Mouse (Mus musculus) forebrain, embryonic 14.5 days (tissue): ENCODE measurements around the gene Map6. TPM values are rescaled to one million over a fixed set of nuclear protein-coding genes. Genes with fewer than 3 reads are reported as not detected.

Source experiments
- ATAC-seq: fragments of 200-750 bp; cut with Nextera tagmentation; 2 replicates; pipeline ENCODE4 v1.8.0; 2017; ENCODE audit warnings: mild to moderate bottlenecking, moderate library complexity
- DNase-seq: peaks from one replicate; pipeline ENCODE4 v3.0.0-alpha.2; 2015; ENCODE audit warnings: low spot score
- H3K27ac ChIP-seq: fragments of 300-500 bp; sonication (generic); 2 replicates; pipeline ENCODE4 v1.5.1; 2014; ENCODE audit warnings: low read depth, mild to moderate bottlenecking, control low read depth, low read length, moderate library complexity
- H3K27me3 ChIP-seq: fragments of 300-500 bp; sonication (generic); replicated peaks from 2 replicates; pipeline ENCODE4 v1.6.1; 2014; ENCODE audit warnings: low read length, control low read depth, mixed read lengths; ENCODE audit not compliant: control insufficient read depth, insufficient read depth
- H3K36me3 ChIP-seq: fragments of 300-500 bp; sonication (generic); 2 replicates; pipeline ENCODE4 v1.6.1; 2014; ENCODE audit warnings: low read length, control low read depth; ENCODE audit not compliant: control insufficient read depth, insufficient read depth
- H3K4me1 ChIP-seq: fragments of 300-500 bp; sonication (generic); 2 replicates; pipeline ENCODE4 v1.6.1; 2014; ENCODE audit warnings: antibody characterized with exemption, low read length, control low read depth; ENCODE audit not compliant: control insufficient read depth, insufficient read depth
- H3K4me2 ChIP-seq: fragments of 300-500 bp; sonication (generic); 2 replicates; pipeline ENCODE4 v1.6.1; 2014; ENCODE audit warnings: mild to moderate bottlenecking, control low read depth, low read length
- H3K4me3 ChIP-seq: fragments of 300-500 bp; sonication (generic); 2 replicates; pipeline ENCODE4 v1.5.1; 2014; ENCODE audit warnings: low read depth, low read length, control low read depth
- H3K9ac ChIP-seq: fragments of 300-500 bp; sonication (generic); 2 replicates; pipeline ENCODE4 v1.6.1; 2014; ENCODE audit warnings: mild to moderate bottlenecking, low read length, control low read depth, moderate library complexity
- H3K9me3 ChIP-seq: fragments of 300-500 bp; sonication (generic); replicated peaks from 2 replicates; pipeline ENCODE4 v1.6.1; 2016; ENCODE audit warnings: low read length, control low read depth, mixed read lengths; ENCODE audit not compliant: control insufficient read depth
- WGBS: fragments of 180-500 bp; shearing (Covaris S2); extraction: QIAGEN DNeasy Blood & Tissue Kit; methylation state at CpG from one replicate; pipeline ENCODE4 v1.1.7; 2014; 5-methylcytosine and 5-hydroxymethylcytosine counted together
- polyA plus RNA-seq: library from polyadenylated mRNA; unstranded; fragments of >200 nt; fragmentation: Nextera tagmentation; extraction: Ambion mirVana; gene quantifications from 2 replicates; pipeline ENCODE4 v1.2.1, GENCODE M21; 2014

The Map6 gene
- polyA plus RNA-seq, 1 experiment from 2014 or later: 46.2 TPM

GRCm38 (mm10) chr7:99351104-99351801 is 84.0 kb downstream of the Map6 start:
- peak overlapping the region; percentile 64 for H3K9ac ChIP-seq
- H3K4me1 ChIP-seq: peaks cover 38% of the 10 kb centered on the region
- peak overlapping the region; percentile 74 for H3K4me2 ChIP-seq
- WGBS: 7% methylated on average over 12 of the region's 12 CpGs
- peaks cover 27% of the 10 kb centered on the region for H3K36me3 ChIP-seq
- H3K4me3 ChIP-seq: peak overlapping the region; percentile 40
- peak; percentile 54 for DNase-seq
- H3K27ac ChIP-seq: peak overlapping the region; percentile 88
- ATAC-seq: peak; percentile 7; the same call in 1 of the 2 replicates
- H3K27me3 ChIP-seq: no peaks in the 10 kb centered on the region
- H3K9me3 ChIP-seq: no peaks in the 10 kb centered on the region

DNA sequence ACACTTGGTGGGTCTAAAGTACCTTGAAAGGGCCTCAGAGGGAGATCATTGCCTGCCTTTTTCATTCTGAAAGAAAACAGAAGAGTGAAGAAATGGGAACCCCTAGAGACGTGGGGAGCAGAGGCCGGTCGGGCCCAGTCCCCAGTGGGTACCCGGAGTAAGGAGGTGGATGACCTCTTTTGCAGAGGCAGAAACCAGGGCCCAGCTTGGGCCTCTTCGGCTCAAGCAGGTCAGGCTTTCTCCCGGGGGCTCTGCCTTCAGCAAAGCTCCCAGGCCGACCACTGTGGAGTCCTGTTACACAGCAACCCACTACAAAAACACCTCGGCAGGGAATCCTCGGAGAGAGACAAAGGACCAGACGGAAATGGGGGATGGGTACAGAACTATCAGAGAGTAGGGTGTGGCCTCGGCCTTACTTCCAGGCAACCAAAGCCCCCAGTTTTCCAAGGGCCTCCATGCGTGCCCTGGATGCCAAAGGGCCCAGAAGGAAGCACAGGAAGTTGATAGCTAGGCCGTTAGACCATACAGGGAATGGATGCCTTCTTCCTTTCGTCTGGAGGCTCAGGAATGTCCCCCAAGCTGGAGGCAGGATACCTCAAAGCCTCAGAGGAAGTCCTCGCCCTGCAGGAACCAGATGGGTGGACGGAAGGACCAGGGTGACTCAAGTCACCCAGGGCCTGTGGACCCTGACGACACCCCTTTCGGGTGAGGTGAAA is 84.7 kb downstream of the Map6 start:
- H3K9ac ChIP-seq: peak overlapping the region; percentile 64
- 2% methylated on average over 18 of the region's 18 CpGs for WGBS
- no peaks in the 10 kb centered on the region for H3K27me3 ChIP-seq
- ATAC-seq (peak; percentile 40), DNase-seq (peak; percentile 81)
- H3K36me3 ChIP-seq: peaks cover 20% of the 10 kb centered on the region
- H3K27ac ChIP-seq: peak overlapping the region; percentile 88
- H3K9me3 ChIP-seq: no peaks in the 10 kb centered on the region
- peak overlapping the region; percentile 40 for H3K4me3 ChIP-seq
- H3K4me1 ChIP-seq: peaks cover 45% of the 10 kb centered on the region
- peak overlapping the region; percentile 74 for H3K4me2 ChIP-seq

DNA sequence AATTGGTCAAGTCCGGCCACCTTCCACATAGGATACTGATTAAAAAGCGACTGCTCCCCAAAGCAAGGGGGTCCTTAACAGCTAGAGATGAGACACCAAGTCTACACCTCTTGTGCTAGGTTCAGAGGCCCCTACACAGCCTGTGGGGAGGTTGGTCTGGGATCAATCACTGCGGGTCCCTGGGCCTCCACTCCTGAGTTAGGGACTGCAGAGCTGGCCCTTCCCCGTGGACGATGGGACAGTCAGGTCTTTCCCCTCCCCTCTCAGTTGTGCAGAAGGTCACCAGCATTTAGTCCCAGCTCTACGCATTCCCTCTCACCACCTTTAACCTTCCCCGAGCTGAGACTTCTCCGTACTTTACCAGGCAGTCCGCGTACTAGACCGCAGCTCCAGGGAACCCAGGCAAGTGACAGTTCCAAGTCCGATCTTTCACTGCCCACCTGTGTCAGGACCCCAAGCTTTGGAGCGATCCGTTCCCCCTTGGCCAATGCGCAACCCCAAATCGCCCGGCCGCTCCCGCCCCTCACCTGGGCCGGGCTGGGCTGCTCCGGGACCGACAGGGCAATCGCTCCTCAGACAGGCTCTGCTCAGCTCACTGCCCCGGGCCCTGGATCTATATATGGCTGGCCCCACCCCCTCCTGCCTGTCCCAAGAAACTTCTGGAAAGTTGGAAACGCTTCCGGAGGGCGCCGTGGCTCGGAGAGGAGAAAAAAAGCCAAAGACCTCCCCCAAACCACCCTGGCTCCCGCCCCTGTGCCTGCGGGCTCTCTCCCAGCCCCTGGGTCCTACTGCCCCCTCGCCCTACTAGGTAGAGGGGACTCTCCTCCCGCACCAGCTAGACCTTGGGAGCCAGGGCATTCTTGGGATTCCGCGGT is 85.5 kb downstream of the Map6 start, which contains the start of gene Serpinh1:
Gene Serpinh1 (minus strand): TSS at position 714 of the 875 bp plus-strand sequence.
- H3K4me3 ChIP-seq: peak within 1 kb of the TSS; percentile 40
- 2% methylated on average over 34 of the region's 35 CpGs for WGBS
- ATAC-seq (peak; percentile 54), DNase-seq (peak; percentile 80)
- no peaks in the 10 kb centered on the region for H3K27me3 ChIP-seq
- peaks cover 48% of the 10 kb centered on the region for H3K4me1 ChIP-seq
- H3K27ac ChIP-seq: peak within 1 kb of the TSS; percentile 88
- H3K9me3 ChIP-seq: no peaks in the 10 kb centered on the region
- peak within 1 kb of the TSS; percentile 64 for H3K9ac ChIP-seq
- peak within 1 kb of the TSS; percentile 74 for H3K4me2 ChIP-seq
- peaks cover 12% of the 10 kb centered on the region for H3K36me3 ChIP-seq

DNA sequence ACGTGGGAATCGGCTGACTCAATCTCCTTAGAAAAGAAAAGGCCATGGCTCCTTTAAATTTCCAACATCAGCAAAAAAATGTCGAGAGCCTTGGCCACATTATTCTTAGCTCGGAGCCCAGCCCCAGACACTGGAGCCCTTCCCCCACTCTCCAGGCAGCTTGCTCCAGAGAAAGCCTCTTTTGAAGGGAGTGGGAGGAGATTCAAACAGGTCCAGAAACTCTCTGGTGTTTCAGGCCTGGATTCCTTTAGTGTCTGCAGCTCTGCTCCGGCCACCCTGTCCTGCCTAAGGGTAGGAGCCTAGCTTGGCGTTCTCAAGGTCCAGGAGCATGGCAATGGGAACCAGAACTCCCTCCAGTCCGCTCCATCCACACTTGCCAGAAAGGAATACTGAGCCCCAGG is 88.5 kb downstream of the Map6 start:
- Histone ChIP-seq H3K4me3 (no peak overlapping the region), H3K27ac (peak overlapping the region; percentile 75), H3K36me3 (no peaks in the 10 kb centered on the region), H3K27me3 (no peaks in the 10 kb centered on the region), H3K4me1 (peaks cover 55% of the 10 kb centered on the region), H3K4me2 (peak overlapping the region; percentile 36; the same call in 1 of the 2 replicates), H3K9me3 (no peaks in the 10 kb centered on the region), H3K9ac (peak overlapping the region; percentile 29; the same call in 1 of the 2 replicates)
- DNase-seq (peak; percentile 89), ATAC-seq (peak; percentile 22)
- 3% methylated on average over 7 of the region's 7 CpGs for WGBS

- 32% methylated on average over 9 of the region's 9 CpGs for WGBS
- Histone ChIP-seq H3K9ac (no peak overlapping the region; the same call in 1 of the 2 replicates), H3K4me3 (no peak overlapping the region), H3K27me3 (no peaks in the 10 kb centered on the region), H3K4me1 (peaks cover 53% of the 10 kb centered on the region), H3K27ac (peak overlapping the region; percentile 75), H3K36me3 (no peaks in the 10 kb centered on the region), H3K4me2 (no peak overlapping the region), H3K9me3 (no peaks in the 10 kb centered on the region)
- ATAC-seq (no peak), DNase-seq (peak; percentile 27)
Measured at GRCm38 (mm10) chr7:99356244-99356930, 89.1 kb downstream of the Map6 start.

DNA sequence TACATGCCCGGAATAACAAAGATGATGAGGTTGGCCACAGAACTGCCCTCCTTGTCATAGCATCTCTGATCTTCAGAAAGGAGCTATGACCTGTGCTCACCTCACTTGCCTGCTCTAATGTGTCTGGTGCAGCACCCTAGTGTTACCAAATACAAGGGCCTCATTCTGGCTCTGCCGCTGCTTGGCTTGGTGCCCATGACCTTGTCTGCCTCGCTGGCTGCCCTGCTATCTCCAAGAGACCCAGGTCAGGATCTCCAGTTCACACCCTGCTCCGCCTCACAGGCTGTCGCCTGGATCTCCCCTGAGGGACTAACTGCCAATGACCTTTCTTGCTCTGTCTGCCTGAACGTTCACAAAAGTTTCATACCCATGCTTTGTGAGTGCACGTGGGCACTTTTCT is 90.0 kb downstream of the Map6 start:
- no peaks in the 10 kb centered on the region for H3K9me3 ChIP-seq
- no peak overlapping the region for H3K4me2 ChIP-seq
- DNase-seq: no peak
- 67% methylated on average over 7 of the region's 7 CpGs for WGBS
- no peaks in the 10 kb centered on the region for H3K36me3 ChIP-seq
- H3K4me3 ChIP-seq: no peak overlapping the region
- H3K4me1 ChIP-seq: peaks cover 45% of the 10 kb centered on the region
- H3K27me3 ChIP-seq: no peaks in the 10 kb centered on the region
- no peak for ATAC-seq
- H3K27ac ChIP-seq: no peak overlapping the region; the same call in 1 of the 2 replicates
- no peak overlapping the region for H3K9ac ChIP-seq

GRCm38 (mm10) chr7:99358371-99358770 is 91.1 kb downstream of the Map6 start:
- no peaks in the 10 kb centered on the region for H3K27me3 ChIP-seq
- no peak overlapping the region for H3K4me2 ChIP-seq
- H3K9me3 ChIP-seq: no peaks in the 10 kb centered on the region
- no peaks in the 10 kb centered on the region for H3K36me3 ChIP-seq
- DNase-seq (no peak), ATAC-seq (no peak)
- H3K9ac ChIP-seq: no peak overlapping the region
- H3K4me1 ChIP-seq: peaks cover 34% of the 10 kb centered on the region
- no peak overlapping the region for H3K27ac ChIP-seq
- WGBS: 91% methylated on average over 8 of the region's 8 CpGs
- no peak overlapping the region for H3K4me3 ChIP-seq
